Mouse (Mus musculus): ENCODE measurements at regions not wholly inside any gene's neighbourhood (a gene's known extent, or its start where the extent isn't known, plus 50 kb on each side); places are given as distances from the start of the nearest gene placed in this dataset.

- no peak for TF ChIP-seq POLR2A (IDR thresholded peaks at IDR 0.05; ENCODE audit: low read depth, low read length)
- no peak for TF ChIP-seq CTCF (conservative IDR thresholded peaks at IDR 0.05; ENCODE audit: insufficient read depth, insufficient read length, low read depth, low read length)
Measured at GRCm38 (mm10) chr2:45170272-45170671, 53.1 kb upstream of the Zeb2 start.

Measured in kidney, adult 2 months (tissue).